Mouse (Mus musculus) adrenal gland, postnatal 14 days (tissue): ENCODE data around the gene Cmtr2. TPM values are rescaled to one million over a fixed set of nuclear protein-coding genes. Genes with fewer than 3 reads are reported as not detected.

Experiments
- DNase-seq: peaks from one replicate; pipeline ENCODE4 v3.0.0; 2021; ENCODE audit warnings: mixed read lengths
- total RNA-seq: library from RNA; stranded (reverse); gene quantifications from 2 replicates; pipeline ENCODE4 v1.2.3, GENCODE M21; 2021

Cmtr2 gene
- total RNA-seq, 1 experiment from 2014 or later, result 7.9 TPM

DNA sequence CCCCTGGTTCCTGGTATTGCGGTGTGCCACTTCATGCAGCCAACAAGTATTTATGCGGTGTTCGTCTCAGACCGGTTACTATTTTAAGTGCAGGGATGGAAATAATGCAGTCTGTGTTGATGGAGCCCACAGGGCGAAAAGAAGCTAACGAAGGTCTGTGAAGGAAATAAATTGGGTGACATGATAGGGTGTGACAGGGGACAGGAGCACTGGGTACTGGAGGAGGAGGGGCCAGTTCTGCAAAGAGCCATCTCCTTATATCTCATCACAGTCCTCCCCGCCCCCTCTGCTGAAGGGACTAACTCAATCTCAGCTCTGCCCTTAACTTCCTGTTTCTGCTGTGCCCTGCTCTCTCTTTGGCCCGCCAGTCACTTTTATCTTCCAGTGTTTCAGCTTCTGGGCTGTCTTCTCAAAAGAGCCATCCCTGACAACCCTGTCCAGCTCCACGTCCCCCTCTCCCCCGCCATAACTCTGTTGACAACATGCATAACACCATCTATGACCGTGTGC lies 50.4 kb downstream of the Cmtr2 start:
- no peak for DNase-seq

- DNase-seq, result peak; percentile 86
Observed at GRCm38 (mm10) chr8:110266741-110267140, 51.3 kb downstream of the Cmtr2 start, which contains the start of gene Hydin. Gene Hydin (plus strand): TSS chr8:110266977.

DNA sequence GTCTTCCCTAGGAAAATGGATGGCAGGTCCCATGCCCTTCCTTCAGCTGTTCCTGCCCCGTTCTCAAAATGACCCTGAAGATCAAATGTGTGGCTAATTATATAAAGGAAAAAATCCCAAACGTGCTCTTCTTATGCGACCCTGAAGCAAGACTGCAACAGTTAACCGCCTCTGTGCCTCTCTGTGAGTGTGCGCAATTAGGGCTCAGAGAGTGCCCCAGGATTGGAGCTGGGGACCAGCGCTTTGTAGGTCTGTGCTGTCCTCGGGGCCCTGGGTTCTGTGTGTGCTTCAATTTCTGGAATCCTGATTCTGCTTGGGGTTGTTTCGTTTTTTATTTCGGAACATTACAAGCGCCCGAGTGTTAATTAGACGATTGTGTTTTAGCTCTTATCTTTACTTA lies 51.8 kb downstream of the Cmtr2 start:
- no peak for DNase-seq

DNA sequence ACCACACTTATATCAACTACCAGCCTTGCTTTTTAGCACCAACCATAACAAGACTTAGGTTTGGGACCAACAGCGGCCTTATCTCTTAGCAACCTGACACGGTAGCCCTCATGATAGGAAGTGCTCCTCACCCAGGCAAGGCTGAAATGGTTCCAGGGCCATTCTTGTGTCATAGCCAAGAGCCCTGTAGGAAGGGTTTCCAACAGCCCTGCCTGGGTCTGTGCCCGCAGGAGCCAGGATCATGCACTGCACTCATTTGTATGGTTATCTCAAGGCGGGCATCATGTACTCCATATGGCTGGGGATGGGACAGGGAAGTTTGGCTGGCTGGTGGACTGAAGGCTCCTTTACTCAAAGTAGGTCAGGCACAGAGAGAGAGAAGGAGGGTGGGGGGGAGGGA lies 55.2 kb downstream of the Cmtr2 start:
- no peak for DNase-seq

GRCm38 (mm10) chr8:110273394-110273793 lies 57.9 kb downstream of the Cmtr2 start:
- no peak for DNase-seq

Other genes with a start within 250 kb of the Cmtr2 start
- gene Tat, start 225.2 kb upstream of the Cmtr2 start, total RNA-seq, result 6.8 and 46.2 TPM in 2 replicates
- 2.1 and 3.9 TPM in 2 replicates for gene Chst4, start 175.9 kb upstream of the Cmtr2 start, total RNA-seq
- 6.7 and 7.4 TPM in 2 replicates for gene Zfp612, start 135.9 kb upstream of the Cmtr2 start, total RNA-seq
- gene Gm21964, start 114.5 kb upstream of the Cmtr2 start, total RNA-seq, result not detected in 2 replicates
- gene Gm17720, start 112.9 kb upstream of the Cmtr2 start, total RNA-seq, result not detected in 2 replicates
- gene Calb2, start 47.5 kb upstream of the Cmtr2 start, total RNA-seq, result 0.34 and 0.56 TPM in 2 replicates
- 0.07 and 0.26 TPM in 2 replicates for gene Hydin, start 51.3 kb downstream of the Cmtr2 start, total RNA-seq